Mouse (Mus musculus): ENCODE results near the gene Ak6. TPM values are rescaled to one million over a fixed set of nuclear protein-coding genes. Genes with fewer than 3 reads are reported as not detected.

The Ak6 gene
- total and polyA plus RNA-seq, 3 experiments: 179 to 476 (median 238) TPM

DNA sequence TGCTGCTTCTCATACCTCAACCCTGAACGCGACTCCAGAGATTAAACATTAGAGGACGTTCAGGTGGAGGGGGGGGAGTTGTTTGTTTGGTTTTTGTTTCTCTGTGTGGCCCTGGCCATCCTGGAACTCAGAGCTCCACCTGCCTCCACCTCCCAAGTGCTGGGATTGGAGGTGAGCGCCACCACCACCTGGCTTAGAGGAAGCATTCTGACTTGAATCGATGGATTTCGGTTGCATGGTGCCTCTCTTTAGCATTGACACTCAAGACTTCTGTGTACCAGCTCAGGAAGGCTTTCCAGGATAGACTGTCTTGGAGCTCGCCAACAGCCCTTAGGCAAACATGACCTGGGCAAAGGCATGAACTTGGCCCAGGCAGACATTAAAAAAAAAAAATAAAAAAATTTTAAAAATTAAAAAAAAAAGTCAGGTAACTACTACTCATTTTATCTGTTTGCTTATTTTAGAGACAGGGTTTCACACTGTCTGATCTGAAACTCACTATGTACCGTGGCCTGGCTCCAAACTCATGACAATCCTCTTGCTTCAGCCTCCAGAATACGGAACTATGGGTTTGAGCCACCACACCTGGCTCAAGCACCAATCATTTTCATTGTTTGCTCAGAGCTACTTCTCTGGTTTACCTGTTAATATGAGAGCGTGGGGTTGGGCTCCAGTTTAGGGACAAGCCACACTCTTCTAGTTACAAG, 47.6 kb upstream of the Ak6 start:
- H3K4me1 ChIP-seq (ENCODE audit: control insufficient read depth in 1 of 2, insufficient read depth in 2 of 2): no peaks in the 10 kb centered on the region
- dilution Hi-C loops (cut with MboI; ENCODE audit: extremely low pct_ligation_motif_present, extremely low pct_unique_long_range_greater_than_20kb, low sequenced_read_pairs) (no loop called here), in situ Hi-C loops (cut with MboI; ENCODE audit: low pct_ligation_motif_present, low pct_unique_long_range_greater_than_20kb, low sequenced_read_pairs) (no loop called here)
- no peaks in the 10 kb centered on the region for H3K27me3 ChIP-seq (replicated peaks)
- no peaks in the 10 kb centered on the region for H3K79me2 ChIP-seq (replicated peaks; ENCODE audit: control insufficient read depth, extremely low read depth, insufficient read depth, poor library complexity, severe bottlenecking)
- DNase-seq (ENCODE audit: extremely low read depth): no peak
- H3K9me3 ChIP-seq (replicated peaks; ENCODE audit: low read length): peaks cover 5% of the 10 kb centered on the region
- H3K36me3 ChIP-seq (replicated peaks in 1 of 2; ENCODE audit: control insufficient read depth in 1 of 2, insufficient read depth in 1 of 2, low read length in 1 of 2): no peaks in the 10 kb centered on the region
- H3K9ac ChIP-seq (ENCODE audit: insufficient read depth, low read depth): no peak overlapping the region
- no peak overlapping the region for H3K27ac ChIP-seq (ENCODE audit: insufficient read depth, low read depth)
- no peak for TF ChIP-seq USF1 (IDR thresholded peaks at IDR 0.05; ENCODE audit: low read depth, low read length)
- TF ChIP-seq POLR2A (IDR thresholded peaks at IDR 0.05; ENCODE audit: low read depth, low read length): no peak
- TF ChIP-seq POLR2AphosphoS2 (IDR thresholded peaks at IDR 0.05; ENCODE audit: low read depth, low read length): no peak
- H3K4me2 ChIP-seq (ENCODE audit: insufficient read depth, low read depth, poor library complexity, severe bottlenecking): no peak overlapping the region
- no peak overlapping the region for H3K4me3 ChIP-seq (replicated peaks in 1 of 3; ENCODE audit: low read depth in 2 of 3, low read length in 2 of 3, poor library complexity in 1 of 3)

DNA sequence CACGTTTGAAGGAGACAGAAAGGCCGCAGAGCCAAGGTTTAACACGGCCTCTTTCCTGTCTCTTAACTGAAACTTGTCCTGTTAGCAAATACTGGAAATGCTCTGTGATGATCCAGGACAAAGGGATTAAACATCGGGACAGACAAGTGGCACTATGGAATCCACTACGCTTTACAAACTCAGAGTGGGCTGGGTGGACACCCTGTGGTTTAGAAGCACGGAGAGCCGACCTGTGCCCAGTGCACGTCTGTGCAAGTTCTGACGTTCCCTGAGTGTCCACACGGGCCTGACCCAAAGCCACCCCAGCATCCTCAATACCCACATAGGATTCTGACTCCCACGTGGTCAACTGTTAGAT, 47.1 kb upstream of the Ak6 start:
- no peak for DNase-seq (ENCODE audit: extremely low read depth)
- dilution Hi-C loops (cut with MboI; ENCODE audit: extremely low pct_ligation_motif_present, extremely low pct_unique_long_range_greater_than_20kb, low sequenced_read_pairs): no loop called here
- H3K9ac ChIP-seq (ENCODE audit: insufficient read depth, low read depth): no peak overlapping the region
- no peak overlapping the region for H3K27ac ChIP-seq (ENCODE audit: insufficient read depth, low read depth)
- TF ChIP-seq MYC (IDR thresholded peaks at IDR 0.05; ENCODE audit: low read depth, low read length) (no peak), HCFC1 (IDR thresholded peaks at IDR 0.05; ENCODE audit: low read depth, low read length) (no peak), CHD2 (IDR thresholded peaks at IDR 0.05; ENCODE audit: low read length) (no peak)
- H3K4me2 ChIP-seq (ENCODE audit: insufficient read depth, low read depth, poor library complexity, severe bottlenecking): no peak overlapping the region
- H3K27me3 ChIP-seq (replicated peaks): no peaks in the 10 kb centered on the region
- H3K4me3 ChIP-seq (replicated peaks in 1 of 3; ENCODE audit: low read depth in 2 of 3, low read length in 2 of 3, poor library complexity in 1 of 3): no peak overlapping the region
- H3K9me3 ChIP-seq (replicated peaks; ENCODE audit: low read length): peaks cover 5% of the 10 kb centered on the region
- H3K36me3 ChIP-seq (replicated peaks in 1 of 2; ENCODE audit: control insufficient read depth in 1 of 2, insufficient read depth in 1 of 2, low read length in 1 of 2): no peaks in the 10 kb centered on the region
- H3K79me2 ChIP-seq (replicated peaks; ENCODE audit: control insufficient read depth, extremely low read depth, insufficient read depth, poor library complexity, severe bottlenecking): no peaks in the 10 kb centered on the region
- no peaks in the 10 kb centered on the region for H3K4me1 ChIP-seq (ENCODE audit: control insufficient read depth in 1 of 2, insufficient read depth in 2 of 2)
- in situ Hi-C loops (cut with MboI; ENCODE audit: low pct_ligation_motif_present, low pct_unique_long_range_greater_than_20kb, low sequenced_read_pairs): no loop called here

DNA sequence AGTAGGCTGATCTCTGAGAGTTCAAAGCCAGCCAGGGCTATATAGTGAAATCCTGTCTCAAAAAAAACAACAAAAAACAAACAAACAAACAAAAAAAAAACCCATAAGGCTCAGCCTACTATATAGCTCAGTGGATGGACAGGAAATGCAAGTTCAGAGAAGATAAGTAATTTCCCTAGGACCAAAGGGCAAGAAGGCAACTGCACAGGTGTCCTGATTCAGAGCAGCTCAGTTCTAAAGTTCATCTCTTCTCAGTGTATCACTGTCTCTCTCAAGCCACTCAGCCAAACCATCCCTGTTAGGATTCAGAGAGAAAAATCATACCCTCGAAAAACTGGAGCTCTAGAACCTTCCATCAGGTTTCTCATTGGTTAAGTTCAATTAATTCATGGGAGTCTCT, 44.9 kb upstream of the Ak6 start:
- no peaks in the 10 kb centered on the region for H3K4me1 ChIP-seq (ENCODE audit: control insufficient read depth in 1 of 2, insufficient read depth in 2 of 2)
- H3K4me2 ChIP-seq (ENCODE audit: insufficient read depth, low read depth, poor library complexity, severe bottlenecking): no peak overlapping the region
- H3K27ac ChIP-seq (ENCODE audit: insufficient read depth, low read depth): no peak overlapping the region
- no peak overlapping the region for H3K4me3 ChIP-seq (replicated peaks in 1 of 3; ENCODE audit: low read depth in 2 of 3, low read length in 2 of 3, poor library complexity in 1 of 3)
- TF ChIP-seq KAT2A (IDR thresholded peaks at IDR 0.05; ENCODE audit: insufficient replicate concordance, low read length): no peak
- TF ChIP-seq MYC (IDR thresholded peaks at IDR 0.05; ENCODE audit: low read depth, low read length): no peak
- no peak for TF ChIP-seq USF1 (IDR thresholded peaks at IDR 0.05; ENCODE audit: low read depth, low read length)
- no peaks in the 10 kb centered on the region for H3K36me3 ChIP-seq (replicated peaks in 1 of 2; ENCODE audit: control insufficient read depth in 1 of 2, insufficient read depth in 1 of 2, low read length in 1 of 2)
- DNase-seq (ENCODE audit: extremely low read depth): no peak
- no peaks in the 10 kb centered on the region for H3K79me2 ChIP-seq (replicated peaks; ENCODE audit: control insufficient read depth, extremely low read depth, insufficient read depth, poor library complexity, severe bottlenecking)
- H3K9ac ChIP-seq (ENCODE audit: insufficient read depth, low read depth): no peak overlapping the region
- H3K27me3 ChIP-seq (replicated peaks): no peaks in the 10 kb centered on the region
- dilution Hi-C loops (cut with MboI; ENCODE audit: extremely low pct_ligation_motif_present, extremely low pct_unique_long_range_greater_than_20kb, low sequenced_read_pairs): no loop called here
- peaks cover 5% of the 10 kb centered on the region for H3K9me3 ChIP-seq (replicated peaks; ENCODE audit: low read length)
- in situ Hi-C loops (cut with MboI; ENCODE audit: low pct_ligation_motif_present, low pct_unique_long_range_greater_than_20kb, low sequenced_read_pairs): no loop called here
